Mouse (Mus musculus) forebrain, embryonic 15.5 days (tissue): Measurements from ENCODE around the gene Emc9. TPM values are rescaled to one million over a fixed set of nuclear protein-coding genes. Genes with fewer than 3 reads are reported as not detected.

ENCODE experiments used
- ATAC-seq: fragments of 200-750 bp; cut with Nextera tagmentation; replicated peaks from 2 replicates; pipeline ENCODE4 v1.8.0; 2017; ENCODE audit warnings: mild to moderate bottlenecking, moderate TSS enrichment, moderate library complexity
- H3K27ac ChIP-seq: fragments of 300-500 bp; sonication (generic); replicated peaks from 2 replicates; pipeline ENCODE4 v1.5.1; 2015; ENCODE audit warnings: mild to moderate bottlenecking, inconsistent platforms
- H3K27me3 ChIP-seq: fragments of 300-500 bp; sonication (generic); 2 replicates; pipeline ENCODE4 v1.6.1; 2015; ENCODE audit warnings: inconsistent platforms
- H3K36me3 ChIP-seq: fragments of 300-500 bp; sonication (generic); 2 replicates; pipeline ENCODE4 v1.6.1; 2015; ENCODE audit warnings: mild to moderate bottlenecking, inconsistent platforms
- H3K4me1 ChIP-seq: fragments of 300-500 bp; sonication (generic); 2 replicates; pipeline ENCODE4 v1.6.1; 2015; ENCODE audit warnings: inconsistent platforms
- H3K4me2 ChIP-seq: fragments of 300-500 bp; sonication (generic); replicated peaks from 2 replicates; pipeline ENCODE4 v1.6.1; 2015; ENCODE audit warnings: mild to moderate bottlenecking, inconsistent platforms
- H3K4me3 ChIP-seq: fragments of 300-500 bp; sonication (generic); 2 replicates; pipeline ENCODE4 v1.5.1; 2015; ENCODE audit warnings: mild to moderate bottlenecking, inconsistent platforms
- H3K9ac ChIP-seq: fragments of 300-500 bp; sonication (generic); replicated peaks from 2 replicates; pipeline ENCODE4 v1.6.1; 2015; ENCODE audit warnings: mild to moderate bottlenecking, inconsistent platforms
- H3K9me3 ChIP-seq: fragments of 300-500 bp; sonication (generic); 2 replicates; pipeline ENCODE4 v1.6.1; 2016; ENCODE audit warnings: inconsistent platforms
- WGBS: fragments of 180-500 bp; shearing (Covaris S2); methylation state at CpG from one replicate; pipeline ENCODE4 v1.1.7; 2015; ENCODE audit warnings: mixed read lengths; 5-methylcytosine and 5-hydroxymethylcytosine counted together
- polyA plus RNA-seq: library from polyadenylated mRNA; unstranded; fragments of >200 nt; fragmentation: Nextera tagmentation; extraction: Ambion mirVana; gene quantifications from 2 replicates; pipeline ENCODE4 v1.2.1, GENCODE M21; 2015

Gene Emc9
- polyA plus RNA-seq, 1 experiment from 2014 or later = 15.0 TPM

DNA sequence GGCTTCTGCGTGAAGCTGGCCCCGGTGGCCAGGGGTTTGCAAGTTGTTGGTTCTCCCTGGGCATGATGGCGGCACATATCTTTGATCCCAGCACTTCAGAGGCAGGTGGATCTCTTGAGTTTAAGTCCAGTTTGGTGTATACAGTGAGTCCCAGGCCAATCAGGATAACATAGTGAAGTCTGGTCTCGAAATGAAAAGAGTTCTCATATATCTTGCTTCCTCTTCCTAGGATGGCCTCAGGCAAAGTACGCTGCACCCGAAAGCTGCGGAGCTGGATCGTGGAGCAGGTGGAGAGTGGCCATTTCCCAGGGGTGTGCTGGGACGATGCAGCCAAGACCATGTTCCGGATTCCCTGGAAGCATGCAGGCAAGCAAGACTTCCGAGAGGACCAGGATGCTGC lies 19.7 kb upstream of the Emc9 start:
- no peak for ATAC-seq
- Histone ChIP-seq H3K9ac (no peak overlapping the region), H3K4me3 (no peak overlapping the region), H3K9me3 (no peaks in the 10 kb centered on the region), H3K27ac (no peak overlapping the region), H3K4me2 (no peak overlapping the region), H3K27me3 (no peaks in the 10 kb centered on the region), H3K36me3 (peaks cover 69% of the 10 kb centered on the region), H3K4me1 (peaks cover 8% of the 10 kb centered on the region; the same call in 1 of the 2 replicates)
- 94% methylated on average over 11 of the region's 11 CpGs for WGBS

DNA sequence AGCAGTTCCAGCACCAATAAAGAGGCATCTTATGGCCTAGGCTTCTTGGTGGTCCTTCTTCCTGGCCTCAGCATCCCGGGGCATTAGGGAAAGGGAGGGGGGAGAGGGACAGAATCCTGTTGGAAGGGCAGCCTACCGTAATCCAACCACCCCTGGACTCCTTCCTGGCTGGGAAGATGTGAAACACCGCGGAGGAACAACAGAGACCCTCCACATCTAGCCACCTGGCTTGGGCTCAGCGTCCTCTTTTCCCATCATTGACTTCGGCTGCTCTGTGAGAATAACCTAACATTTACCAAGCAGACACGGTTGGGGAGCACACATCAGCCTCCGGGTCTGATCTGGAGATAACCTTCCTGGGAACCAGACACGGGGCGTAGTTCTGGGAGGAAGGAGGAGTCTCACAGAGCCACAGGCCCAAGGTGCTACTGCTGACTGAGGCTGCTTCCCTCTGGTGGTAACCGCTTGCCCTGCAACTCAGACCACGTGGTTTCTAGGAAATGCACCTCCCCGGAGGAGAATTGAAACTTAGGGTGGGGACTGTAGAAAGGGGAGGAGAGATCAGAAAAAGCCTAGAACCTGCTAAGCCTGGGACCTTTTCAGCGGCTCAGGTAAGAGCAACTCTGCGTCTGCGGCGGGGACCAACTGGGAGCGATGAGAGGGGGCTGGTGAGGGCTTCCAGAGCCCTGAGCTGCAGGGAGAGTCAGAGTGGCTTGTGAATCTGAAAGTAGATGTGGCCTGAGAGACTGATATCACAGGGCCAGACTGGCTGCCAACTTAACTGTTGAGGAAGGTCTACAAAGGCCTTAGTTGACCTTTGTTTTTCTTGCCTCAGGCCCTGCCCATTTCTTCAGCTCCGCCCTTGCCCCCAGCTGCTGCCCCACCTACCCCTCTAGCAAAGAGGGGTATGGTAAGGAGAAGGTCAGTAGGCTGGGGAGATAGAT lies 18.8 kb upstream of the Emc9 start:
- Histone ChIP-seq H3K9me3 (no peaks in the 10 kb centered on the region), H3K4me1 (peaks cover 8% of the 10 kb centered on the region; the same call in 1 of the 2 replicates), H3K27me3 (no peaks in the 10 kb centered on the region), H3K9ac (peak overlapping the region; percentile 34; the same call in 1 of the 2 replicates), H3K4me2 (peak overlapping the region; percentile 34), H3K4me3 (peak overlapping the region; percentile 24), H3K27ac (no peak overlapping the region), H3K36me3 (peaks cover 66% of the 10 kb centered on the region)
- ATAC-seq = peak; percentile 91
- WGBS = 20% methylated on average over 19 of the region's 19 CpGs

DNA sequence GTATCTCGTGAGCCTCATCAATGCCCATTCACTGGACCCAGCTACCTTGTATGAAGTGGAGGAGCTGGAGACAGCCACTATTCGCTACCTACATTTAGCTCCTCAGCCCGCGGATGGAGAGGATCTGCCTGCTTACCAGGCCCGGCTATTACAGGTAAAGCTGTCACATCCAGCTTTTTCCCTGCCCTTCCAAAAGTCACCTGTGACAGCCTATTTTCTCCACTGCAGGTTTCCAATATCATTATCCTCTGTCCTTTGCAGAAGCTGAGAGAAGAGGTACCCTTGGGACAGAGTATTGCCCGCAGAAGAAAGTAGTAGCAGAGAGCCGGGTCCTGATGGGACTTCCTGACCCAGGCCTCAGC lies 18.1 kb upstream of the Emc9 start, which contains the start of gene Irf9:
Gene Irf9, plus strand, starts transcription at position 301 of the 362 bp plus-strand sequence.
- H3K9me3 ChIP-seq = no peaks in the 10 kb centered on the region
- H3K9ac ChIP-seq = peak within 1 kb of the TSS; percentile 34; the same call in 1 of the 2 replicates
- no peak for ATAC-seq
- H3K36me3 ChIP-seq = peaks cover 68% of the 10 kb centered on the region
- H3K27ac ChIP-seq = no peak within 1 kb of the TSS
- H3K4me3 ChIP-seq = peak within 1 kb of the TSS; percentile 24
- peak within 1 kb of the TSS; percentile 34 for H3K4me2 ChIP-seq
- H3K4me1 ChIP-seq = peaks cover 8% of the 10 kb centered on the region; the same call in 1 of the 2 replicates
- WGBS = 91% methylated on average over 7 of the region's 7 CpGs
- H3K27me3 ChIP-seq = no peaks in the 10 kb centered on the region

DNA sequence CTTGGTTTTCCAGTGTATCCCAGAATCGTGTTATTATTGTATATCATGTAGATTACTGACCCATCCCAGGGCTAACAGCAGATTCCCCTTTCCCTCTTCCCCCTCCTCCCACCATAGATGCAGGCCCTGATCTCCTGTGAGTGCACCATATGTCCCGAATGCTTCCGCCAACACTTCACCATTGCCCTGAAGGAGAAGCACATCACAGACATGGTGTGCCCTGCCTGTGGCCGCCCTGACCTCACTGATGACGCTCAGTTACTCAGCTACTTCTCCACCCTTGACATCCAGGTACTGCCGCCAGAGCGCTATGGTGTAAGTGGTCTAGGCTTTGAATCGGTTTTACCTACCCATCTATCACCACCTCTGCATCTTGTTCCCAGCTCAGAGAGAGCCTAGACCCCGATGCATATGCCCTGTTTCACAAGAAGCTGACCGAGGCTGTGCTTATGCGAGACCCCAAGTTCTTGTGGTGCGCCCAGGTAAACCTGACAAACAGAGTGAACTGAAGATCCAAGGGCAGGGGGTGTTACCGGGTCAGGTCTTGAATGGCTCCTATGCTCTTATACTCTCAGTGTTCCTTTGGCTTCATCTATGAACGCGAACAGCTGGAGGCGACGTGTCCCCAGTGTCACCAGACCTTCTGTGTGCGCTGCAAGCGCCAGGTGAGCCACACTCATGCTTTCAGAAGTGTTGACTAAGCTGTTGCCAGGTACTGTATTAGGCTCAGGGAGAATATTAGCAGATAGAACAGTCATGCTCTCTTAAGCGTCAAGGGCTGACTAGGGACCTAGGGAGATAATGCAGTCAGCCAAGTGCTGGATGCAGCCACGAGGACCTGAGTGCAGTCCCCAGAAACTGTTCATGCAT lies 13.7 kb upstream of the Emc9 start:
- Histone ChIP-seq H3K4me2 (no peak overlapping the region), H3K9ac (no peak overlapping the region), H3K36me3 (peaks cover 80% of the 10 kb centered on the region), H3K9me3 (no peaks in the 10 kb centered on the region), H3K4me1 (0 out of 2 replicates have a peak, but pooled peaks cover under 1% of the 10 kb centered on the region), H3K27ac (no peak overlapping the region), H3K4me3 (no peak overlapping the region), H3K27me3 (no peaks in the 10 kb centered on the region)
- WGBS = 93% methylated on average over 21 of the region's 21 CpGs
- ATAC-seq = no peak

DNA sequence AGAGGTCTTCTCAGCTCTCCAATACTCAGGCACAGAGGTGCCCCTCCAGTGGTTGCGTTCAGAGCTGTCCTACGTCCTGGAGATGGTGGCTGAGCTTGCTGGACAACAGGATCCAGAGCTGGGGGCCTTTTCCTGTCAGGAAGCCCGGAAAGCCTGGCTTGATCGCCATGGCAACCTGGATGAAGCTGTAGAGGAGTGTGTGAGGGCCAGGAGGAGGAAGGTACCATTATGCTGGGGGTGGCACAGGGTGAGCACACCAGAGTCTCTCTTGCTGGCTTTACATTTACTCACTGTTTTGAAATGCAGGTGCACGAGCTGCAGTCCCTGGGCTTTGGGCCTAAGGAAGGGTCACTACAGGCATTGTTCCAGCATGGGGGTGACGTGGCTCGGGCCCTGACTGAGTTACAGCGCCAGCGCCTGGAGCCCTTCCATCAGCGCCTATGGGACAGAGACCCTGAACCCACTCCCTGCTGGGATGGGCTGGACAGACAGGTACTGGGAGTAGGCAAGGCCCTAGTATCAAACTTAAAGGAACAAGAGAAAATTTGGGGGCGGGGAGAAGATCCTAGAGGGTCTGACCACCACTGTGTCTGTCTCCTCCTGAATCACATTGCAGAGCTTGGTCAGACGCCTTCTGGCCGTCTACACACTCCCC lies 11.1 kb upstream of the Emc9 start:
- H3K36me3 ChIP-seq = peaks cover 58% of the 10 kb centered on the region
- no peak overlapping the region for H3K4me3 ChIP-seq
- no peaks in the 10 kb centered on the region for H3K9me3 ChIP-seq
- H3K27ac ChIP-seq = no peak overlapping the region
- H3K4me1 ChIP-seq = peaks cover 19% of the 10 kb centered on the region
- no peak overlapping the region for H3K9ac ChIP-seq
- no peak overlapping the region for H3K4me2 ChIP-seq
- ATAC-seq = no peak
- WGBS = 78% methylated on average over 13 of the region's 13 CpGs
- no peaks in the 10 kb centered on the region for H3K27me3 ChIP-seq

DNA sequence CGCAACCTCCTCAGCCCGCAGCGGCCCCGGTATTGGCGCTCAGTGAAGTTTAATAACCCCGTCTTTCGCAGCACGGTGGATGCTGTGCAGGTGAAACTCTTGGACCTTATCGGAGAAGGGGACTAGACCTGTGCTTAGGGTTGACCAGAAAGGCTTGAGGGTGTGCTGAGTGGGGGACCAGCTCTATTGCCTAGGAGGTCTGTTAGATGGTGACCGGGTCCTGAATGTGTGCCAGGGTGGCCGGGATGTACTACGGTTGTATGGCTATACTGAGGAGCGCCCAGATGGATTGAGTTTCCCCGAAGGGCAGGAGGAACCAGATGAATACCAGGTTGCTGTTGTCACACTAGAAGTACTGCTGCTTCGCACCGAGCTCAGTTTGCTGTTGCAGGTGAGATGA lies 7.1 kb upstream of the Emc9 start:
- H3K36me3 ChIP-seq = peaks cover 26% of the 10 kb centered on the region
- H3K4me1 ChIP-seq = peaks cover 34% of the 10 kb centered on the region
- no peaks in the 10 kb centered on the region for H3K27me3 ChIP-seq
- no peak for ATAC-seq
- peak overlapping the region; percentile 94 for H3K27ac ChIP-seq
- H3K9me3 ChIP-seq = no peaks in the 10 kb centered on the region
- peak overlapping the region; percentile 96 for H3K4me2 ChIP-seq
- peak overlapping the region; percentile 68 for H3K4me3 ChIP-seq
- 6% methylated on average over 16 of the region's 16 CpGs for WGBS
- H3K9ac ChIP-seq = peak overlapping the region; percentile 80

DNA sequence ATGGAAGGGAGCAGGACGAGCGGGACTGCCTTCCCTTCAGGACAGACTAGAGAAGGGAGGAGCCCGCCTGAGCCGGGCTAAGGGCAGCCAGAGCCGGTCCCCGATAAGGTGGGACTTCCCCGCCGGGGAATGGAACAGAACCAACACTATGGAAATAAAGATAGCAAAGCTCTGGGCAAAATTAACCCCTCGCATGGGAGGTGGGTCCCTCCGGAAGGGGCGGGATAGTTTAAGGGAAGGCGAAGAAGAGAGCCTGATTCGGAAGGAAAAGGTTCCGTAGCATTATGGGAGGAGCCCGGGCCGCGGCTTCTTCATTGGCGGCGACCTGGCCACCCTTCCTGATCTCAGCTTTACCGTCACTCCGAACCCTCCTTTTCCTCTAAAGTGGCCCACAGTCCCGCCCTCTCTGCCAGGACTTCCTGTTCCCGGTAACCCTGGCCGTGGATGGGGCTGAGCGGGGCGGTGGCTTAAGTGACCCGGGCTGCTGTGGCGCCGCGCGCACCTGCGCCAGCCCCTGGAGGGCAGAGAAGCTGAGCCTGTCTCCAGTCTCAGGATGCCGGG lies 6.3 kb upstream of the Emc9 start, which contains the start of gene Rnf31:
Gene Rnf31, plus strand, starts transcription at position 378 of the 561 bp plus-strand sequence.
- Histone ChIP-seq H3K9ac (peak within 1 kb of the TSS; percentile 80), H3K4me2 (peak within 1 kb of the TSS; percentile 96), H3K36me3 (peaks cover 18% of the 10 kb centered on the region), H3K27ac (peak within 1 kb of the TSS; percentile 94), H3K9me3 (no peaks in the 10 kb centered on the region), H3K4me1 (peaks cover 34% of the 10 kb centered on the region), H3K27me3 (no peaks in the 10 kb centered on the region), H3K4me3 (peak within 1 kb of the TSS; percentile 68)
- peak; percentile 91 for ATAC-seq
- WGBS = under 1% methylated on average over 33 of the region's 33 CpGs

DNA sequence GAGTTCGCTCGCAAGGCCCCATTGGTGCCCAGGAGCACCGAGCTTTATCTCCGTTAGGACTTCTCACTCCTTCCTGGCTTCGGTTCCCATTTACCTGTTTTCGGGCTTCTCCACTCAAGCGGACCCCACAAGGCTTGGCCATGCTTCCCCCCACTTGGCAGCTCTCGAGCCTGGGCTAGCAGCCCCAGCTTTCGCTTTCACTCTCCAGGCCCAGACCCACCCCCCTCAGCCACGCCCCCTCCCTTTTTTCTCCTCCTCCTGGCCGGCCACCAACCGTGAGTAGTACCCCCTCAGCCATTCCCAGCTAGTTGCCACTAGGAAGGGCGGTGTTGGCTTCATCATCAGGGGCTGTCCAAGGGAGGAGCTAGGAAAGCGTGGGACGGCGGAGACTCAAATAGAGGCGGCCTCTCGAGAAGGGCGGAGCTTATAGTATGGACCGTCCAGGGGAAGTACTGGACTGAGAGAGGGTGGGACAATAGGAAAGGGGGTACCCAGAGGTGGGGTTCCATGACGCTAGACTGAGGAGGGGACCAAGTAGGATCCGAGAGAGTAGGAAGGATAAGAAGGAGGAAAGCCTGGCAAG lies 5.7 kb upstream of the Emc9 start, which contains the start of gene Psme2:
Gene Psme2, minus strand, starts transcription at position 366 of the 583 bp plus-strand sequence.
- ATAC-seq = peak; percentile 97
- Histone ChIP-seq H3K4me2 (peak within 1 kb of the TSS; percentile 96), H3K9me3 (no peaks in the 10 kb centered on the region), H3K4me1 (peaks cover 34% of the 10 kb centered on the region), H3K27me3 (no peaks in the 10 kb centered on the region), H3K27ac (peak within 1 kb of the TSS; percentile 94), H3K36me3 (peaks cover 13% of the 10 kb centered on the region), H3K4me3 (peak within 1 kb of the TSS; percentile 68), H3K9ac (peak within 1 kb of the TSS; percentile 80)
- WGBS = under 1% methylated on average over 22 of the region's 22 CpGs

DNA sequence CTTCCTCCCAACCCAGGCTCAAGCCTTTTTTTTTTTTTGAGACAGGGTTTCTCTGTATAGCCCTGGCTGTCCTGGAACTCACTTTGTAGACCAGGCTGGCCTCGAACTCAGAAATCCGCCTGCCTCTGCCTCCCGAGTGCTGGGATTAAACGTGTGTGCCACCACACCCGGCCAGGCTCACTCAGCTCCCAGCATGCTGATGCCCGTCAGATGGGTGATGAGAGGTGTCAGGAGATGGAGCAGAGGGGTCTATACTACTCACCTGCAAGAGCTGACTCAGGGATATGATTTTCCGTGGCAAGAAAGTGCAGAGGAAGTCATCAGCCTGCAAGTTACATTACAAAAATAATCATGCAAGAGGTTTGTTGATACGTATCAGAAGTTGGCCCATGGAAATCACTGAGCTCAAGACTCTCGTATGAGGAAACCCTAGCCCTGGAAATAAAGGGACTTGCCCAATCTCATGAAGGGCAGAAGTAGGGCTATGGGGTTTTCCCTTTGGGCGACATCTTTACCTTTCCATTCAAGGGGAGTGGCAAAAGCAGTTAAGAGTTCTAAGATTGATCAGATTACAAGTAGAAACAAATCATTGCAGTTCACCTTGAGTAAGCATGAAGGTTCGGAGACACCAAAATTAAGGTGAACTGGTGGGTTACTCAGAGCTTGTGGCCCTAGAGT lies 4.8 kb upstream of the Emc9 start:
- no peak for ATAC-seq
- peak overlapping the region; percentile 94; the same call in 1 of the 2 replicates for H3K27ac ChIP-seq
- WGBS = 87% methylated on average over 11 of the region's 11 CpGs
- H3K9me3 ChIP-seq = no peaks in the 10 kb centered on the region
- H3K4me2 ChIP-seq = peak overlapping the region; percentile 96
- peak overlapping the region; percentile 68 for H3K4me3 ChIP-seq
- peaks cover 3% of the 10 kb centered on the region; the same call in 1 of the 2 replicates for H3K36me3 ChIP-seq
- peak overlapping the region; percentile 80 for H3K9ac ChIP-seq
- no peaks in the 10 kb centered on the region for H3K27me3 ChIP-seq
- H3K4me1 ChIP-seq = peaks cover 42% of the 10 kb centered on the region

DNA sequence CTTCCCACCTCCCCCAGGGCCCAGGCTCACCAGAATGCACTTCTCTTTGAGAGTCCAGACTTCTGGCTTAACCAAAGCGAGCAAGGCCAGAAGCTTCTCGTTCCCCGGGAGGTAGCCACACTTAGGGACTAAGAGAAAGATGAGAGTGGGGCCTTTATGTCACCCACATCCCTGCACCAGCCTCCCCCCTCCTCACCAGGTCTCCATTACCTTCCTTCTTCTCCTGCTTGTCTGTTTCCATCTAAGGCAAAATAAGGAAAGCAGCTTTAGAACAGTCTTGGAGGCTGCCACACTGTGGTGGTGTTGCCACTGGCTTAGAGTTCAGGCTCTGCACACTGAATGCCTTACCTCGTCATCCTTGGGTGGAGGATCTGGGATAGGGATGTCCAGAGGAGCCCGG lies 4.2 kb upstream of the Emc9 start:
- Histone ChIP-seq H3K4me1 (peaks cover 47% of the 10 kb centered on the region), H3K9ac (no peak overlapping the region), H3K4me3 (no peak overlapping the region), H3K4me2 (no peak overlapping the region), H3K36me3 (no peaks in the 10 kb centered on the region; the same call in 1 of the 2 replicates), H3K27me3 (no peaks in the 10 kb centered on the region), H3K9me3 (no peaks in the 10 kb centered on the region), H3K27ac (no peak overlapping the region)
- WGBS = 93% methylated on average over 5 of the region's 5 CpGs
- ATAC-seq = no peak
